Mouse (Mus musculus) cortical plate, adult 2 months (tissue): ENCODE measurements at regions not wholly inside any gene's neighbourhood (a gene's known extent, or its start where the extent isn't known, plus 50 kb on each side); places are given as distances from the start of the nearest gene placed in this dataset.

ENCODE experiments used
- CTCF ChIP-seq: fragments of 200-500 bp; IDR thresholded peaks from 2 replicates; pipeline ENCODE4 v1.5.1; 2011; ENCODE audit warnings: mild to moderate bottlenecking, control low read depth, low read length; ENCODE audit not compliant: insufficient read depth; ENCODE audit errors: extremely low read depth
- POLR2A ChIP-seq: fragments of 200-500 bp; IDR thresholded peaks from 2 replicates; pipeline ENCODE4 v1.6.1; 2011; ENCODE audit warnings: mild to moderate bottlenecking, low read length, control low read depth; ENCODE audit not compliant: insufficient read depth; ENCODE audit errors: extremely low read depth

- TF ChIP-seq CTCF (no peak), POLR2A (no peak)
These were observed 229.6 kb upstream of the Col8a1 start for GRCm38 (mm10) chr16:57984111-57984510.
